Mouse (Mus musculus): Measurements from ENCODE around the gene Zcchc8. TPM values are rescaled to one million over a fixed set of nuclear protein-coding genes. Genes with fewer than 3 reads are reported as not detected.

Gene Zcchc8
- total RNA-seq, 2 experiments from 2014 or later = 55.3 to 167 TPM

DNA sequence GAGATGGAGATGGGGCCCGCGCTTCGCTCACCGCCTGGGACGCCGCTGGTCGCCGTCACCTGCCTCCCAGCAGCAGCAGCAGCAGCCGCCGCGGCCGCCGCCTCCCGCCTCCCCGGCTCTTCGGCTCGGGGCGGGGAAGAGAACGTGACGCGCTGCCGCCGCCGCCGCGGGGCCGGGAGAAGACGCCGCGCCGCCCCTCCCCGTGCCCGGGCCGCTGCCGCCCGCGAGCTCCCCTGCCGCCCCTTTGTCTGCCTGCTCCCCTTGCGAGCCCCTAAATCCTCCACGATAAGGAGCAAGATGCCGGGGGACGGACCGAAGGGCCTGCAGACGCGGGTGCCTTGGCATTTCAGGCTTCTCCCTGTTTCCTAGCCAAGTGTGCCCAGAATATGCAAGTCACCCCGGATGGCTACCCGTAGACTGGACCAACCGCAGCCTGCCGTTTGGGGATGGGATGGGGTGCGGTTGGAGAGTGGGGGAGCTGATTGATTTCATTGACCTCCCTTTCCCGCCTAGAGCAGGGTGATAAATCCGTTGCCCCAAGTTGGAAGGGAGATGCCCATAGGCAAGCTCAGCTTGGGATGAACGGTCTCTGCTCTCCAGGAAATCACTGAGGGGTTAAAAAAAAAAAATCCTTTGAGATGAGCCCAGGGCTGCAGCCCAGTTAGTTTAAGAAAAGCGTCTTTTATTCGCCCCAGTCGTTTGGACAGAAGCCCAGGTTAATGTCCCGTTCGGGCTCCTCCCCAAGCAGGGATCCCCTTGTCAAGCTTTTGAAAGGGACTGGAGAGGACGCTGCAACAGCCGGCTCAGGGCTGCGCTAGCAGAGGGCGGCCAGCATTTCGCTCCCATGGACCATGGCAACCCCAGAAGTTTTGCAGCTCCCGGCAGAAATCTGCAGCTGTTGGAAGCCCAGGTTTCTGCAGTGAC lies 36.4 kb downstream of the Zcchc8 start, which contains the start of gene Clip1:
Clip1 (minus strand) TSS at position 398 of the 924 bp plus-strand sequence.
- ATAC-seq (replicated peaks; ENCODE audit: low FRiP score, low TSS enrichment, poor library complexity, severe bottlenecking) = peak; percentile 69

DNA sequence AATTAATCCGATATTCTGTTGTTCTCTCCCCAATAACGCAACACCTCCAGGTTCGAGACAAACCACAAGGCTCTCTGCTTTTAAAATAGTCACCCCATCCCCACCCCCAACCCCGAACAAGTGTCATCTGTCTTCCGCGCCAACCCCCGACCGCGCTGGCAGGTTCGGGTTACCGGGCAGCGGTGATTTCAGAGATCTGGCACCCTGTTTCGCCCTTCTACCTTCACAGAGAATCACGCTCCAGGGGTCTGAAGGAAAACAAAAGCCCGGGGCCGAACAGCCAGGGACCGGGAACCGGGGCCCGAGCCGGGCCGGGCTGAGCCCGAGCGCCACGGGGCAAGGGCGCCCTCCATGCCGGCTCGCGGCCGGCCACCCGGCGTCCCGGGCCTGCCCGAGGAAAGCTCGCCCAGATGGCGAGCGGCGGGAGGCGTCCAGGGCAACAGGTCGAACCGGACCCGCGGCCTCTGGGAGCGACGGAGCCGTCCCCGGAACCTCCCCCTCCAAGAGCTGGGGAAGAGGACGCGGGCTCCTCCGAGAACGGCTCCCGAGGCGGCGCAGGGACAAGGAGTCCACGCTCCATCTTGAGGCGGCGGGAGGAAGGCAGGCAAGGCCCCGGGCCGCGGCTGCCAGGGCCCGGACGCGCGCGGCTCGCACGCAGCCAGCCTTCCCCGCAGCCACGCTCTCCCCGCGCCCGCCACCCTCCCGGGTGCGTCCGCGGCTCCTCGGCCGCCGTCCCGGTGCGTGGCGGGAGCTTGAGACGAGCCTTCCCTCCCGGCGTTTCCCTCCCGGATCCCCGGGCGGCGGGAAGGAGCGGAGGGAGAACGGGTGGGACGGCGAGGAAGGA lies 37.3 kb downstream of the Zcchc8 start:
- no peak for ATAC-seq (replicated peaks; ENCODE audit: low FRiP score, low TSS enrichment, poor library complexity, severe bottlenecking)

DNA sequence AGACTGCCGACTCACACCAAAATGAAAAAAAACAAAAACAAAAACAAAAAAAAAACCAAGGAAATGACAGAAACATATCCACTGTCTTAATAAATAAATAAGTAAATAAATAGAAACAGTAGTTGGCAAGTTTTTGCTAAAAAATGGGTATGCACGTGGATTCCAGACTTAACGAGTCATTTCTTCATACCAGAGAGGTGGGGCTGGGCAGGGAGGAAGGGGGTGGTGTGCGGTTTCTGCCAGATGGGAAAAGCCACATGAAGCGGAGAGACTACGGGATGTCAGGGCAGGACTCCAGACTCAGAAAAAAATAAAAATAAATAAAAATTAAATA lies 37.9 kb downstream of the Zcchc8 start:
- no peak for ATAC-seq (replicated peaks; ENCODE audit: low FRiP score, low TSS enrichment, poor library complexity, severe bottlenecking)

DNA sequence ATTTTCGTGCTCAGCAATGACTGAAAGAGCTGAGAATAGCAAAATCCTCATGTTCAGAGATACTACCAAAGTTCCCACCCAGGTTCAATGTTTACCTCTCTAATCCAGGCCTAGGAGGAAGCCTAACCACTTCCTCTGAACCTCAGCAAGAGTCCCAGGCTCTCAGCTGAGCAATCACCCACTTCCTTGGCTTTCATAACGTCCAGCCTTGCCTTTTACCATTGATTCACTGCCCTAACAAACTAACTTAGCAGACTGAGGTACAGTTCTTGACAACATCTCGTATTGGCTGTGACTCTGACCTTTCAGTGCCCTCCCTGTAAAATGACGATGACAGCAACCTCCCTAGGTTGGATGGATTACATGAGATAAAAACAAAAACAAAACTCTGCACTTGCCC lies 38.5 kb downstream of the Zcchc8 start:
- peak; percentile 37; the same call in 1 of the 2 replicates for ATAC-seq (replicated peaks; ENCODE audit: low FRiP score, low TSS enrichment, poor library complexity, severe bottlenecking)

DNA sequence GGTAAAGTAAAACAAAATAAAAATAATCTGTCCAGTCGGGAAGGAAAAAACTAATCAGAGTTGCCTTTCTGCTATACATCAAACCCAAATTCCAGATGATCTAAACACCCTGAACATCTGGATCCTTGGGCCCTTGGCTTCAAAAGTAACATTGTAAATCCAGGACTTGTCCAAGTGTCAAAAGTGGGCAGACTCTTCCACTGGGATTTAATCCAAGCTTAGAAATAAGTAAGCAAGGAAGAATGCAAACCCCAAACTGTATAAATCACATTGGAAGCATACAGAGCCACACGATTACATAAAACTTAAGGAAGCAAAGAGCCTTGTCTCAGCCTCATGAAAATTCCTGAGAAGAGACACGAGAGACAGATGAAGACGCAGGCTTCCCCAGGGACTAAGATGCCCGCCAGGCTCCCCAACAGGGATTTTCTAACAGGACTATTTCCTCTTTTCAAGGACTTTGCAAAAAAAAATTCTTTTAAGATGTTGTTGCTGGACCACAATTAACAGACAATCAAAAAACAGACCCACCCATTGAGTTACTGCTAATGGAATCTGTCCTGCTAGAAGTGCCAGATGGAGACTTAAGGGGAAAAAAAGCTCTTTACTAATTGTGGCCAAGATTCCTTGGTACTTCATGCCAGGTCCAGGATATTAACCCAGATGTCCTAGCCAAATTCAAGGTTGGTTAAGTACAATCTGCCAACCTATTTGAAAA lies 41.2 kb downstream of the Zcchc8 start:
- ATAC-seq (replicated peaks; ENCODE audit: low FRiP score, low TSS enrichment, poor library complexity, severe bottlenecking) = no peak

DNA sequence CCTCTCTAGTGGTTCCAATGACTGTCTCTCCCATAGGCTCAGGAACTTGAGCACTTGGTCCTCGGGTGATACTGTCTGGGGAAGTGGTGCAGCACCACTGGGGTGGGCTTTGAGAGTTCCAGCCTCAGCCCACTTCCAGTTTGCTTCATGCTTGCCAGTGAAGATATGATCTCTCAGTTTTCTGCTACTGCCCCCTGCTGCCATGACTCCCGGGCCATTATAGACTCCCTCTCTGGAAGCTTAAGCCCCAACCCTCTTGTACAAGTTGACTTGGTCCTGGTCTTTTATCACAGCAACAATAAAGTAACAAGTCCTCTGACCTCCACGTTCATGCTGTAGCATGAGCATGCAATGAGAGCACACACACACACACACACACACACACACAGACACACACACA lies 41.8 kb downstream of the Zcchc8 start:
- ATAC-seq (replicated peaks; ENCODE audit: low FRiP score, low TSS enrichment, poor library complexity, severe bottlenecking) = 0 out of 2 replicates have a peak, but pooled peaks have one; percentile 6

DNA sequence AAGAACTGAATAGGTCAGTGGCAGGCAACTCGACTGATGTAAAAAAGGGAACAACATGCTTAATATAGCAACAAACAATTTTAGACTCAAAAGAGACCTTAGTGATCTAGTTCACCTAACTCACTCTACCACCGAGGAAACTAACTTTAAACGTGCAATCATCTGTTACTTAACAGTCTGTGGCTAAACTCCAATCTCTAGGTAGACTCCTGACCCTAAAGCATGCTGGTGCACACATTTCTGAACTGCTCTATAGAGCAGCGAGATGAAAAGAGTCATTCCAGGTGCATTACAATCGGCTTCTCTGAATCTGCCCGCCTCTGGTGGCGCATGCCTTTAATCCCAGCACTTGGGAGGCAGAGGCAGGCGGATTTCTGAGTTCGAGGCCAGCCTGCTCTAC lies 45.2 kb downstream of the Zcchc8 start:
- ATAC-seq (replicated peaks; ENCODE audit: low FRiP score, low TSS enrichment, poor library complexity, severe bottlenecking) = no peak

DNA sequence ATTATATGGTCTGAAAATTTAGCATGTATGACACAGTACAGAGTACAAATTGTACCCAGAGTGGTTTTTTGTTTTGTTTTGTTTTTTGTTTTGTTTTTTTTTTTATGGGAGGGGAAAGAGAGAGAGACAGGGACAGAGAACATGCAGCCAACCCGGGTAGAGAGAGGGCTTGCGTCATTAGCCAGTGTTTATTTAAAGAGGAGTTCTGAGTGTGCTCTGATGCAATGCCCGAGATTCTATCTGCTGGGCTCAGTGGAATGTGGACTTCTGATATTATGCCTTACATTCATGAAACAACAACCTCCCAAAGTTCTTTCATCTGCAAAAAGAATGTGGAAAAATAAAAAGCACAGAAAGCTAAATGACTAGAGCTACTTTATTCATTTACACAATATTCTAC lies 45.7 kb downstream of the Zcchc8 start:
- ATAC-seq (replicated peaks; ENCODE audit: low FRiP score, low TSS enrichment, poor library complexity, severe bottlenecking) = no peak

DNA sequence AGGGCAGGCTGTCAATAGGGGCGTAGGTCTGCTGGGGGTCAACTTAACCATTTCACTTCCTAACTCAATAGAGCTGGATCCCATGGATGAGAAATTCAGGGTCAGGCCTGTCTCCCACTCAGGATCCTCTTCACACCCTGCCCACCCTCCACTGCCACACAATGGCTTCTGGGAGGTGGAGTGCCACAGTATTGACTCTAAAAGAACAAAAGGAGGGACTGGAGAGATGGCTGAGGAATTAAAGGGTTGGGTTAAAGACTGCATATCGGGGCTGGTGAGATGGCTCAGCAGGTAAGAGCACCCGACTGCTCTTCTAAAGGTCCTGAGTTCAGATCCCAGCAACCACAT lies 49.5 kb downstream of the Zcchc8 start:
- ATAC-seq (replicated peaks; ENCODE audit: low FRiP score, low TSS enrichment, poor library complexity, severe bottlenecking) = no peak

DNA sequence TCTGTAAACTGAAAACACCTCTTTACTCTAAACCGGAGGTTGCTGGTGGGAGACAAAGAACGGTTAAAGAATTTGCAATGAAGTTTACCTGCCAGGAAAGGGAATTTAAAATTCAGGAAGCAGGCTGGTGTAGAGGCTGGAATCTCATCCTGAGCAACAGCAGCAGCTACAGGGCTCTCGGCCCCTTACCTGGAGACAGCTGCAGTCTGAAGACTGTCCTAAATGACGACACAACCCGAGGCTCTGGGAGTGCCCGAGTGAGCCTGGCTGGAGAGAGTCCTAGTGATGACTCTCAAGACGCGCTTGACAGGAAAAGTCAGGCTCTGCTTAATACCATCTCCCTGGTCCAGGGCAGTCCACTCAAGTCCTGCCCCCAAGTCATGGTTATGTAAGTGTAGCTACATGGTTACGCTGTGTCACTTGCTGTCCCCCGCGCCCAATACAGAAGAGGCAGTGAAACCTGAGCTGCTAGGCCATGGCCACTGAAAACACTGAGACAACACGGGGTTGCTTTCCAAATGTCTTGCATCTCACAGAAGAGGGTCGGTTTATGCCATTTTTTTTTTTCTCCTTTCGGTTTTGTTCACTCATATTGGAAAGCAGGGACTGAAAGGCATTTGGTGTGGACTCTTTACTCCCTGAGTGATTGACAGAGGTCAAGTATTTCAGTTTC lies 50.0 kb downstream of the Zcchc8 start:
- peak; percentile 44; the same call in 1 of the 2 replicates for ATAC-seq (replicated peaks; ENCODE audit: low FRiP score, low TSS enrichment, poor library complexity, severe bottlenecking)

DNA sequence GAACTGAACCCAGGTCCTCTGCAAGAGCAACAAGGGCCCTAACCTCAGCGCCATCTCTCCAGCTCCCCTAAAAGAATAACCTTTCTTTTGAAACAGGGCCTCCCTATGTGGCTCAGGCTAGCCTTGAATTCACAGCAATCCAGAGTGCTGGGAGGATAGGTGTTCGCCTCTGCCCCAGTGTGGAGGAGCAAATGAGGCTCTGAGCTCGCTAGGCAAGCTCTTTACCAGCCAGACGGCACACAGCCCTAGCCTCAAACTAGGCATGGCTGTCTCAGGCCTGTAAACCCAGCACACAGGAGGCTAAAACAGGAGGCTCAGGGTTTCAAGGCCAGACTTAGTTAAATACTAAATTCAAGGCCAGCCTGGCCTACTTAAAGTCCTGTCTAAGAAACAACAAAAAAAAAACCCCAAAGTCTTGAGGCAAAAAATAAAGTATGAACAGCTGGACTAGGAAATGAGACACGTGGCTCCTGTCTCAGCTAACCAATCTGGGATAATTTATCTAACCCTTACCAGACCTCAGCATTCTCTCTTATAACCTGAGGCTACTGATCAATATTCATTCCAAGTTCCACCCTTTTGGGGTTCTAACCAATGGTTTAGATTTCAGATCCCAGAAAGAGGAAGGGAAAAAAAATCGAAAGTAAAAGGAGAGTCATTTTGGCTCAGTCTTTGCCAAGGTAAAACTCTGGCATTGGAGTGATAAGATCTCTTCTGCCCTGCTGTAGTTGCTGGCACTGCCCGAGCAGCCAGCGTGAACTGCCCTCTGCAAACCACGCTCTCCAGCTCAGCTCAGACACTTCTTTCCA lies 50.7 kb downstream of the Zcchc8 start:
- peak; percentile 55; the same call in 1 of the 2 replicates for ATAC-seq (replicated peaks; ENCODE audit: low FRiP score, low TSS enrichment, poor library complexity, severe bottlenecking)

DNA sequence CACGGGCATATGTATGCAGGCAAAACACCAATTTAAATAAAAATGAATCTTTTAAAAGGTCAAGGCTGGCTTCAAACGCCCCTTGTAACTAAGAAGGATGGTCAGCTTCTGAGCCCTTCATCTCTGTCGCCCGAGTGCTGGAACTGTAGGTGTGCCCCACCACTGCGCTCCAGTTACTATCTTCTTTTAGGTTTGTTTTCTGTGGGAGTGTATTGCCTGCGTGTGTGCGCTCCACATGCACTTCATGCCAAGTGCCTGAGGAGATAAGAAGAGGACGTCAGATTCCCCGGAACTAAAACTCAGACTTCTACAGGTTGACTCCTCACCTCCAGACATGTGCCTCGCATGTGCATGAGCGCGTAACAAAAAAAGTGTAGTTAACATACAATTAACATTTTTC lies 53.0 kb downstream of the Zcchc8 start:
- ATAC-seq (replicated peaks; ENCODE audit: low FRiP score, low TSS enrichment, poor library complexity, severe bottlenecking) = peak; percentile 58

DNA sequence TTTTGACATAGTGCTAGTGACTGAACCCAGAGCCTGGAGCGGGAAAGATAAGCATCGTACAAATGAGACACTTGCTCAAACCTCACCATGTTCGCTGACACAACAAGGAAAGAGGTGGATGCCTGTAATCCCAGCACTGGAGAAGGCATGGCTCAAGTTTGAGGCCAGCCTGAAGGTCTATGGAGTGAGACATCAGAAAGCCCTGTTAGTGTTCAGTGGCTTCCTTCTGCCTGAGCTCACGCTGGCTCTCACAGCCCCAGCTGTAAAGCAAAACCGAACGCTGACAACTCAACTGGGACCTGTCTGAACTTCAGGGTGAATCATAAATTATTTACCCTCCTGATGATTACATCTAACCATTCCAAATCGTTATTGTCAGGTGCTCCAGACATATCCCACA lies 54.9 kb downstream of the Zcchc8 start:
- ATAC-seq (replicated peaks; ENCODE audit: low FRiP score, low TSS enrichment, poor library complexity, severe bottlenecking) = no peak

DNA sequence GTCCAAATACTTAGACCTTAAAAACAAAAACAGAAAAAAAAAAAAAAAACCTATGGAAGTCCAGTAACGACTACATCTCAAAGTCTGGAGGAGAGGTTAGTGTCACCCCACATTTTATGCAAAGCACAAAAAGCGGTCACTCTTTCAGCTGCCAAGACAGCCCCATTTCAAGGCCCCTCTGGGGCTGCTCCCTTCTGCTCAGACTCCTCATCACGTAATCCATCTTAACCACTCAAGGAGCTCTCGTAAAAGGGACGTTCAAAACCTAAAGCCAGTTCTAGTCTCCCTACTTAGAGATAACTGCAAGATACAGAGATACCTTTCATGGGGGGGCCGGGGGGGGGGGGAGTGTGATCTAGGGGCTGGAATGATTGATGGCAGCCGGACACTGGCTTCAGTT lies 56.6 kb downstream of the Zcchc8 start:
- ATAC-seq (replicated peaks; ENCODE audit: low FRiP score, low TSS enrichment, poor library complexity, severe bottlenecking) = no peak

DNA sequence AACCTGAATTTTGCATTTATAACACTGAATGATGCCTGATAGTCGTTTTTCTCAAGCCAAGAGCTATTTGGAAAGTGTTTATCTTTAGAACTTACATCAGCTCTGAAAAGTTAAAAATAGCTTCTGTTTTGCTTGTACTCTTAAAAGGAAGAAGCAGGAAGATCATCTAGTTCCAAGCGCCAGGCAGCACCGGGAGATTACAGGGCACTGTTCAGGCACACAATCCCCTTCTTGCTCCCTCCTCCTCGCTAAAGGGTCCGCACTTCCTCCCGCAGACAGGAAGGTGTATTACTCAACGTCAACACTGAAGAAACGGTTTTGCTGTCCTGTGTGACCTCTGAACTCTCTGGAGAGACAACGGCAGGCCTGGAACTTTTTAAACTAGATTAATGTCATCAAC lies 58.8 kb downstream of the Zcchc8 start:
- ATAC-seq (replicated peaks; ENCODE audit: low FRiP score, low TSS enrichment, poor library complexity, severe bottlenecking) = peak; percentile 43

DNA sequence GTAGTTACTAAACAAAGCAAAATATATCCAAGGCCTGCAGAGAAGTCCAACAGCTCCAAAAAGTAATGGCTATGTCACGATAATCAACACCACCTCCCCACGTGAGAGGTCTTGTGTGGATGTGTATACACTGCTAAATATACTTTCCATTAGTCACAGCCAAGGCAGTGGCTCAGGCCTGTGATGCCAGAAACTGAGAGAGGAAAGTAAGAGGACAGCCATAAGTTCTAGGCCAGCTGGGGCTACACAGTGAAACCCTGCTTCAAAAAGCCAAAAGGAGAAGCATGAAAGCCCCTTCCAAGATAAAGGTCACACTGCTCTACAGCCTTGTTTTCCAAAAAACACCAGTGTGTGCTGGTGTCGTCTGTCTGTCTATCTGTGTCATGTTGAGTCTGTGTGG lies 59.3 kb downstream of the Zcchc8 start:
- no peak for ATAC-seq (replicated peaks; ENCODE audit: low FRiP score, low TSS enrichment, poor library complexity, severe bottlenecking)

DNA sequence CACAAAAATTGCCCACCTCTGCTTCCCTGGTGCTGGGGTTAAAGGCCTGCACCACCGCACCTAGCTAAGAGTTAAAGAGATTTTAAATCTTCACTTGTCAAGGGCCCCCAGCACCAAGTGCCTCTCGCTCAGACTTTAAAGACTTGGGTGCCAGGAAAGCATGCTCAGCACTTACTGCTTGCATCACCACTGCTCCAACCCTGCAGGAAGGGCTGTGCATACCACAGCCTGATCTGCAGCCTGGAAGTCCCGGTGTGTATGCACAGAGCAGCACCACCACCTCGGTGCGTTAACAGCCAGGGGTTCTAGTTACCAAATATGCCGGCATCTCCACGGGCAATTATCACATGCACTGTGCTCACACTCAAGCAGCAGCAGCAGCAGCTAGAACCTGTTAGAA lies 63.2 kb downstream of the Zcchc8 start:
- ATAC-seq (replicated peaks; ENCODE audit: low FRiP score, low TSS enrichment, poor library complexity, severe bottlenecking) = no peak

DNA sequence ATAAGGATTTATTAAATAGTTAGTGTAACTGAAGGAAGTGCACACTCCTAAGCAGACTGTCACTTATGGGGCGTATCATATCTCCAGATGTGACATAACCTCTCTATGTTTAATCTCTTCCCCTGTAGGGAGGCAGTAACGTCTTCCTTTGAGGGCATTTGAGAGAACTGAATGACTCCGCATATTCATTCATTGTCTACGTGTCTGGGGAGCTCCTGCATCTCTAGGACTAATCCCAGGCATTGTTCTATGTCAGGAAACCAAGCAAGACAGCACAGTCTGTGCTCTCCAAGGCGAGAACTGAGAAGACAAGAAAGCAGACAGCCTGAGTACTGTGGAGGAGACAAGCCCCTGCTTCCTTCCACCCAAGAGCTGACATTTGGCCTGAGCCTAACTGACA lies 66.0 kb downstream of the Zcchc8 start:
- peak; percentile 55; the same call in 1 of the 2 replicates for ATAC-seq (replicated peaks; ENCODE audit: low FRiP score, low TSS enrichment, poor library complexity, severe bottlenecking)

Data from megakaryocyte-erythroid progenitor cell, adult 5-6 weeks (primary cell).